2 mouse cellular contexts compared by ENCODE assay signal in genomic region chr11:82982409-82982808, GRCm38 (mm10). TPM values are rescaled to one million over a fixed set of nuclear protein-coding genes. Genes with fewer than 3 reads are reported as not detected.
"Had no signal": no experiment of that assay in that cellular context is flagged by ENCODE, and none has a peak within 500 bp of the region (broad histone marks: within the 10 kb centered on the region; RNA-seq: fewer than 3 reads in every experiment).

No protein-coding gene starts in this region.

RNA-seq across cellular contexts. Expression of gene Slfn8, which starts 38.2 kb away (rescaled TPM):
- polyA plus RNA-seq: myocyte; neural tube, embryonic 12.5 days had no signal
